ENCODE assay signal across 18 mouse cellular contexts in the genomic region with DNA sequence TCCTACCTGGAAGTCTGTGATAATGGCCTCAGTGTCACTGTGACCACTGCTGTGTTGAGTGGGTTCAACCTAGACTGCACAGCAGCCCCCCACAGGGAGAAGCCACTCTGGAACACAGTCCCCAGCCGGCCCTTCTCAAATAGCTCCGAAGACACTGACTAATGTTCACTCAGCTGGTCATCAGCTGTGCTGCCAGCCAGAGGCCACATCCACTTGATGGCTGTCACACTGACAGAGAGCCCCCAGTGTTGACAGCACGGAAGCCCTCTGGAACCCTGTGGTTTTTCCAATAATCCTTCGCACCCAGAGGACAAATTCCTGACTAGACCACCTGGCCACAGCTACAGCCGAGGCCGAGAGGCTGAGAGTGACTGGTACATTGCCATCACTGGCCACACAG. TPM values are rescaled to one million over a fixed set of nuclear protein-coding genes. Genes with fewer than 3 reads are reported as not detected.
"Had no signal": no experiment of that assay in that cellular context is flagged by ENCODE, and none has a peak within 500 bp of the region (broad histone marks: within the 10 kb centered on the region; RNA-seq: fewer than 3 reads in every experiment).

No protein-coding gene starts in this region.

- H3K9me3 ChIP-seq: kidney, embryonic 15.5 days; limb, embryonic 15.5 days; liver, embryonic 12.5 days; lung, embryonic 15.5 days; megakaryocyte, embryonic 14.5 days; midbrain, embryonic 15.5 days; stomach, embryonic 15.5 days had no signal

- H3K27me3 ChIP-seq: kidney, embryonic 15.5 days; limb, embryonic 15.5 days; liver, embryonic 12.5 days; lung, embryonic 15.5 days; midbrain, embryonic 15.5 days; stomach, embryonic 15.5 days had no signal

- H3K9ac ChIP-seq: kidney, embryonic 15.5 days; limb, embryonic 15.5 days; liver, embryonic 12.5 days; lung, embryonic 15.5 days; midbrain, embryonic 15.5 days; stomach, embryonic 15.5 days had no signal

- H3K4me2 ChIP-seq: kidney, embryonic 15.5 days; limb, embryonic 15.5 days; liver, embryonic 12.5 days; lung, embryonic 15.5 days; midbrain, embryonic 11.5 days; midbrain, embryonic 15.5 days; stomach, embryonic 15.5 days had no signal

- H3K4me3 ChIP-seq: kidney, embryonic 15.5 days; limb, embryonic 15.5 days; liver, embryonic 12.5 days; lung, embryonic 15.5 days; megakaryocyte, embryonic 14.5 days; midbrain, embryonic 15.5 days; stomach, embryonic 15.5 days had no signal

- H3K4me1 ChIP-seq: liver, embryonic 12.5 days; lung, embryonic 15.5 days; midbrain, embryonic 15.5 days; stomach, embryonic 15.5 days had no signal

- H3K27ac ChIP-seq: kidney, embryonic 15.5 days; limb, embryonic 15.5 days; liver, embryonic 12.5 days; lung, embryonic 15.5 days; macrophage; midbrain, embryonic 15.5 days; stomach, embryonic 15.5 days had no signal

- H3K36me3 ChIP-seq: kidney, embryonic 15.5 days; limb, embryonic 15.5 days; liver, embryonic 12.5 days; lung, embryonic 15.5 days; midbrain, embryonic 15.5 days; stomach, embryonic 15.5 days had no signal

- ATAC-seq: liver, embryonic 12.5 days; midbrain, embryonic 15.5 days had no signal

- DNase-seq: kidney, adult 2 months; kidney, postnatal 14 days; left cerebral cortex, postnatal 4 days; lung, postnatal 14 days; right cerebral cortex, postnatal 4 days; spleen, adult 18-20 months; thymus, adult 2 months; thymus, postnatal 25 days had no signal

RNA-seq across cellular contexts. Expression of a gene that starts 30.2 kb away (rescaled TPM):
- total RNA-seq: monocyte, adult 5-6 weeks had no signal
- polyA plus RNA-seq: macrophage had no signal
